13 mouse cellular contexts compared by ENCODE assay signal in the genomic region with DNA sequence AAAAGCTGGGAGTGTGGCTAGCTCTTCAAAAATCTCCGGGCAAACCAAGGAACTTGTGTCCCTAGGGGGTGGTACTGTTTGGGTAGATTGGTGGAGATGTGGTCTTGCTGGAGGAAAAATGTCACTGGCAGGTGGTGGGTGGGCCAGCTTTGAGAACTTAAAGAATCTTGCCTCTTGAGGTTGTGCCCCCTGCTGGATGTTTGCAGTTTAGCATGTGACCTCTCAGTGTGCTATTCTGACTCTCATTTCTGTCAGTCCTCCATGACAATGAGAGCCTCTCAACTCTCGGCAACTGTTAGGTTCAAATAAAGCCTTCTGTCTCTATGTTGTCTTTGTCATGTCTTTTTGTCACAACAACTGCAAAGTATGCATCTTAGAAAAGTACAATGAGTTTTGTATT.
DNase-seq lines count a peak whose midpoint lies in the region; ATAC-seq lines count a peak whose summit lies in the region.
"Had no signal": no experiment of that assay in that cellular context is flagged by ENCODE, and none has a peak within 500 bp of the region (broad histone marks: within the 10 kb centered on the region; RNA-seq: fewer than 3 reads in every experiment).

No protein-coding gene starts in this region.

- no peak overlapping the region for H3K4me2 ChIP-seq in midbrain, embryonic 16.5 days (ENCODE audit: low read length)
- H3K4me2 ChIP-seq in forebrain, embryonic 13.5 days, result no peak overlapping the region
- H3K4me2 ChIP-seq: embryonic facial prominence, embryonic 13.5 days; neural tube, embryonic 15.5 days had no signal

- H3K27ac ChIP-seq in midbrain, embryonic 16.5 days (ENCODE audit: low read length), result no peak overlapping the region
- no peak overlapping the region for H3K27ac ChIP-seq in forebrain, embryonic 13.5 days
- H3K27ac ChIP-seq: embryonic facial prominence, embryonic 13.5 days; heart, adult 2 months; neural tube, embryonic 15.5 days had no signal

- no peaks in the 10 kb centered on the region for H3K4me1 ChIP-seq in midbrain, embryonic 16.5 days (ENCODE audit: control insufficient read depth, insufficient read depth, low read length)
- no peaks in the 10 kb centered on the region for H3K4me1 ChIP-seq in forebrain, embryonic 13.5 days
- H3K4me1 ChIP-seq: embryonic facial prominence, embryonic 13.5 days; neural tube, embryonic 15.5 days had no signal

- no peaks in the 10 kb centered on the region for H3K9me3 ChIP-seq in midbrain, embryonic 16.5 days (replicated peaks; ENCODE audit: control insufficient read depth, low read length, poor library complexity, severe bottlenecking)
- no peaks in the 10 kb centered on the region for H3K9me3 ChIP-seq in forebrain, embryonic 13.5 days (replicated peaks)
- H3K9me3 ChIP-seq: embryonic facial prominence, embryonic 13.5 days; neural tube, embryonic 15.5 days had no signal

- no peaks in the 10 kb centered on the region for H3K27me3 ChIP-seq in midbrain, embryonic 16.5 days (ENCODE audit: control insufficient read depth, insufficient read depth, low read depth, low read length)
- H3K27me3 ChIP-seq in forebrain, embryonic 13.5 days, result no peaks in the 10 kb centered on the region
- H3K27me3 ChIP-seq: embryonic facial prominence, embryonic 13.5 days; neural tube, embryonic 15.5 days had no signal

- 68% methylated on average over 2 of the region's 2 CpGs for WGBS in midbrain, embryonic 16.5 days
- 66% methylated on average over 2 of the region's 2 CpGs for WGBS in forebrain, embryonic 13.5 days

- H3K4me3 ChIP-seq in midbrain, embryonic 16.5 days (ENCODE audit: low read depth, low read length), result no peak overlapping the region
- H3K4me3 ChIP-seq in forebrain, embryonic 13.5 days, result no peak overlapping the region
- H3K4me3 ChIP-seq: embryonic facial prominence, embryonic 13.5 days; heart, adult 2 months; neural tube, embryonic 15.5 days had no signal

- DNase-seq in adrenal gland, postnatal 10 days, result peak; percentile 9
- no peak for DNase-seq in adrenal gland, adult 8-10 months
- DNase-seq in kidney, adult 9 months, result peak; percentile 6
- no peak for DNase-seq in kidney, postnatal 14 days
- peak; percentile 7 for DNase-seq in 3T3-L1 (ENCODE audit: low read depth, low spot score)
- DNase-seq in c-Kit-positive CD71-negative TER-119-negative erythroid progenitor cells, embryonic 14.5 days (ENCODE audit: low read depth), result peak; percentile 4
- DNase-seq: heart, adult 2 months; lung, adult 2 months had no signal

- H3K9ac ChIP-seq in midbrain, embryonic 16.5 days (ENCODE audit: low read depth, low read length), result no peak overlapping the region
- H3K9ac ChIP-seq in forebrain, embryonic 13.5 days, result no peak overlapping the region
- H3K9ac ChIP-seq: embryonic facial prominence, embryonic 13.5 days; forebrain, postnatal 0 days; neural tube, embryonic 15.5 days had no signal

- H3K36me3 ChIP-seq in midbrain, embryonic 16.5 days (ENCODE audit: control insufficient read depth, insufficient read depth, low read length), result no peaks in the 10 kb centered on the region
- H3K36me3 ChIP-seq in forebrain, embryonic 13.5 days (ENCODE audit: poor library complexity, severe bottlenecking), result no peaks in the 10 kb centered on the region
- H3K36me3 ChIP-seq: embryonic facial prominence, embryonic 13.5 days; neural tube, embryonic 15.5 days had no signal

- no peak for ATAC-seq in midbrain, embryonic 16.5 days
- ATAC-seq in forebrain, embryonic 13.5 days, result no peak
- ATAC-seq: forebrain, postnatal 0 days had no signal

Comparison
In these comparisons a context has a peak if more than half of its experiments do, and no peak if none do; other contexts are left out.
1. DNase-seq: peak in adrenal gland, postnatal 10 days (single experiment), kidney, adult 9 months (single experiment), 3T3-L1 (single experiment) and c-Kit-positive CD71-negative TER-119-negative erythroid progenitor cells, embryonic 14.5 days (single experiment); none in adrenal gland, adult 8-10 months (single experiment) and kidney, postnatal 14 days (single experiment).